In genomic region chrX:20020942-20021341, GRCm38 (mm10) we compare ENCODE assay signal across 11 mouse cellular contexts. TPM values are rescaled to one million over a fixed set of nuclear protein-coding genes. Genes with fewer than 3 reads are reported as not detected.
DNase-seq lines count a peak whose midpoint lies in the region; ATAC-seq lines count a peak whose summit lies in the region.
"Had no signal": no experiment of that assay in that cellular context is flagged by ENCODE, and none has a peak within 500 bp of the region (broad histone marks: within the 10 kb centered on the region; RNA-seq: fewer than 3 reads in every experiment).

No protein-coding gene starts in this region.

- DNase-seq in cerebellum, adult 8-10 months = peak; percentile 2
- no peak for DNase-seq in cerebellum, adult 11-12 months
- DNase-seq in kidney, postnatal 14 days = peak; percentile 1
- DNase-seq in MEL-GATA-1-ER (ENCODE audit: extremely low read depth, low read depth) = peak; percentile 36
- peak; percentile 4 for DNase-seq in lung, postnatal 10 days
- DNase-seq in limb, embryonic 10.5 days (ENCODE audit: low spot score) = no peak
- DNase-seq in spleen, postnatal 10 days (ENCODE audit: low spot score in 2 of 2) = no peak

- no peak overlapping the region for H3K4me3 ChIP-seq in kidney, embryonic 14.5 days (ENCODE audit: low read length)
- H3K4me3 ChIP-seq in limb, embryonic 10.5 days = no peak overlapping the region
- H3K4me3 ChIP-seq: heart, embryonic 13.5 days; neural tube, embryonic 13.5 days had no signal

- no peak overlapping the region for H3K9ac ChIP-seq in kidney, embryonic 14.5 days (ENCODE audit: low read depth, low read length)
- H3K9ac ChIP-seq: heart, embryonic 13.5 days; liver, embryonic 14.5 days; neural tube, embryonic 13.5 days had no signal

- 50% methylated on average over 2 of the region's 2 CpGs for WGBS in kidney, embryonic 14.5 days
- 45% methylated on average over 2 of the region's 2 CpGs for WGBS in limb, embryonic 10.5 days

- no peak overlapping the region for H3K4me2 ChIP-seq in kidney, embryonic 14.5 days (replicated peaks; ENCODE audit: low read depth, low read length)
- H3K4me2 ChIP-seq: heart, embryonic 13.5 days; neural tube, embryonic 13.5 days had no signal

- no peaks in the 10 kb centered on the region for H3K36me3 ChIP-seq in kidney, embryonic 14.5 days (ENCODE audit: control insufficient read depth, insufficient read depth, low read length)
- no peaks in the 10 kb centered on the region for H3K36me3 ChIP-seq in limb, embryonic 10.5 days
- H3K36me3 ChIP-seq: heart, embryonic 13.5 days; neural tube, embryonic 13.5 days had no signal

- no peaks in the 10 kb centered on the region for H3K27me3 ChIP-seq in kidney, embryonic 14.5 days (ENCODE audit: control insufficient read depth, insufficient read depth, low read length)
- H3K27me3 ChIP-seq in limb, embryonic 10.5 days (ENCODE audit: low read depth, poor library complexity, severe bottlenecking) = no peaks in the 10 kb centered on the region
- H3K27me3 ChIP-seq: heart, embryonic 13.5 days; neural tube, embryonic 13.5 days had no signal

- H3K4me1 ChIP-seq in kidney, embryonic 14.5 days (ENCODE audit: control insufficient read depth, insufficient read depth, low read length) = no peaks in the 10 kb centered on the region
- no peaks in the 10 kb centered on the region for H3K4me1 ChIP-seq in limb, embryonic 10.5 days
- H3K4me1 ChIP-seq: heart, embryonic 13.5 days; neural tube, embryonic 13.5 days had no signal

- H3K27ac ChIP-seq in kidney, embryonic 14.5 days (ENCODE audit: low read depth, low read length) = no peak overlapping the region
- H3K27ac ChIP-seq in limb, embryonic 10.5 days = no peak overlapping the region
- H3K27ac ChIP-seq: heart, embryonic 13.5 days; liver, embryonic 14.5 days; neural tube, embryonic 13.5 days had no signal

- no peaks in the 10 kb centered on the region for H3K9me3 ChIP-seq in kidney, embryonic 14.5 days (ENCODE audit: control insufficient read depth, low read length)
- no peaks in the 10 kb centered on the region for H3K9me3 ChIP-seq in limb, embryonic 10.5 days (replicated peaks)
- H3K9me3 ChIP-seq: heart, embryonic 13.5 days; neural tube, embryonic 13.5 days had no signal

- ATAC-seq in kidney, embryonic 14.5 days (ENCODE audit: low FRiP score, low TSS enrichment) = no peak

RNA-seq across cellular contexts. Expression of gene Chst7, which starts 38.4 kb away (rescaled TPM):
- 2.7 and 2.8 TPM in 2 replicates for polyA plus RNA-seq in kidney, embryonic 14.5 days (2014; fragmentation: Nextera tagmentation; extraction: Ambion mirVana)
- polyA plus RNA-seq in limb, embryonic 10.5 days (2016; fragmentation: Nextera tagmentation; extraction: Ambion mirVana) = 2.2 and 2.5 TPM in 2 replicates

Comparison
In these comparisons a context has a peak if more than half of its experiments do, and no peak if none do; other contexts are left out.
1. DNase-seq: peak in cerebellum, adult 8-10 months (single experiment), kidney, postnatal 14 days (single experiment), MEL-GATA-1-ER (single experiment) and lung, postnatal 10 days (single experiment); none in cerebellum, adult 11-12 months (single experiment), limb, embryonic 10.5 days (single experiment) and spleen, postnatal 10 days (0 of 2).